Mouse (Mus musculus) right cerebral cortex, adult 2 months (tissue): ENCODE results near the gene Hspd1.

Source experiments
- DNase-seq, 2 experiments: peaks; one replicate each; pipeline ENCODE4 v3.0.0; 2021 to 2022; ENCODE audit warnings: low spot score in 2 of 2

Gene Hspd1

GRCm38 (mm10) chr1:55041691-55042090, 46.4 kb downstream of the Hspd1 start:
- DNase-seq: no peak

DNA sequence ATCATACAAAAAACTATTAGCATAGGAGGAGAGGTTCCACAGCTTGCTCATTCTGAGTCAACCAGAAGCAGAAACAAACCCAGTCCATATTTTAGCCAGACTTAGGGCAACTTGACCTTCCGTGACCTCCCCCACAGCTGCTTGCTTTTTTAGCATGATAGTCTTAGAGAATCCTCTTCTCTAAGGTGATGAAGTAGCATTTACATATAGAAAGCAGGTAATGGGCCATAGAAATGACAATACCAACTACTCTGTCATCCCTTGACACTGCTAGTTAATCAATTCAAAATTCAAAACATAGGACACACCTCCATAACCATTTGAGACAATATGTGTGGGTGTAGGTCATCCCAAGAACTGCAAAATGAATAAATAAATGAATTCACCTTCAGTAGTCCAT, 48.1 kb downstream of the Hspd1 start:
- no peak for DNase-seq

DNA sequence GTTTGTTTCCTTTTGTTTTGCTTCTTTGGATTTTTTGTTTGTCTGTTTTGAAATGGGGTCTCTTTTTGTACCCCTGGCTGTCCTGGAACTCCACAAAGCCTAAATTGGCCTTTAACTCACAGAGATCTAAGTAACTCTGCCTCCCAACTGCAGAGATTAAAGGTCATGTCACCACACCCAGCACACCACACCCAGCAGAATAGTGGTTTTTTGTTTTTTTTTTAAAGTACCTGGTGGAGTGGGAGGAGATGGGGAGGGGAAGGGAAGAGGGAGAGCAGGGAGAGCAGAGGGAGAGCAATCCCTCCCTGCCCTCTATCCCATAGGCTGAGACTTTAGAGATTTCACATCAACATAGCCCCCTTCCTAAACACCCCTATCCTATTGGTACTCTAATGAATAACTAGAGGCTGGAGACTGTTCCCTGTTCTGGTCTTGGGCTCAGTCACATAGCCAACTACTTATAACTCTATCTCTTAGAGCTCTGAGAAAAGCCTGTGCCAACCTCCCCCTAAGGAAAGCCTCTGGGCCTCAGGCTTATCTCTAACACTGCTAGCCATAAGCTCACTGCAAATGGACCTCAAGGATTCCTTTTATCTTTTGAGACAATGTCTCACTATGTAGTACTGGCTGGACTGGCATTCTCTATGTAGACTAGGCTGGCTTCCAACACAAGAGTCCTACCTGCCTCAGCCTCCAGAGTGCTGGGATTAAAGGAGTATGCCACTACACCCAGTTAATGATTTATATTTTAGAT, 56.8 kb downstream of the Hspd1 start:
- DNase-seq: no peak

DNA sequence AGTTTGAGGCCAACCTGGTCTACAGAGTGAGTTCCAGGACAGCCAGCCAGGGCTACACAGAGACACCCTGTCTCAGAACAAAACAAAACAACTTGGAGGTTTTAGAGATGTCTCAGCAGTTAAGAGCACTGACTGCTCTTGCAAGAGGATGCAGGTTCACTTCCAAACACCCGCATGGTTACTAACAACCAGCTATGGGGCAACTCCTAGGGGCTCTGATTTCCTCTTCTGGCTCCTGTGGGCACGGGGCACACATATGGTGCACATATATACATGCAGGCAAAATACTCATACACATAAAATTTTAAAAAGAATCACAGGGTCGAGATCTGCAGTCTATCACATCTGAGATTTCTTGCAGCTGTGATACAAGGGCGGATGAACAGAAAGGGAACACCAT, 58.6 kb downstream of the Hspd1 start:
- DNase-seq: no peak

GRCm38 (mm10) chr1:55028512-55029249, 59.4 kb downstream of the Hspd1 start:
- DNase-seq: no peak

GRCm38 (mm10) chr1:55027966-55028365, 60.1 kb downstream of the Hspd1 start:
- DNase-seq: no peak
